Mouse (Mus musculus) hindbrain, embryonic 13.5 days (tissue): ENCODE results near the gene Eif4a1. TPM values are rescaled to one million over a fixed set of nuclear protein-coding genes. Genes with fewer than 3 reads are reported as not detected.
"Not testable (repeated sequence)": the region's sequence is repeated elsewhere in the genome, so short reads cannot be mapped to it uniquely, and the experiment has no call there.

Experiments
- ATAC-seq: fragments of 200-750 bp; cut with Nextera tagmentation; 2 replicates; pipeline ENCODE4 v1.8.0; 2017; ENCODE audit warnings: moderate TSS enrichment; ENCODE audit not compliant: low FRiP score
- H3K27ac ChIP-seq: fragments of 300-500 bp; sonication (generic); 2 replicates; pipeline ENCODE4 v1.5.1; 2015; ENCODE audit warnings: inconsistent platforms, mild to moderate bottlenecking, moderate library complexity
- H3K27me3 ChIP-seq: fragments of 300-500 bp; sonication (generic); 2 replicates; pipeline ENCODE4 v1.6.1; 2015; ENCODE audit warnings: mild to moderate bottlenecking, inconsistent platforms
- H3K36me3 ChIP-seq: fragments of 300-500 bp; sonication (generic); 2 replicates; pipeline ENCODE4 v1.6.1; 2015; ENCODE audit warnings: mild to moderate bottlenecking, inconsistent platforms
- H3K4me1 ChIP-seq: fragments of 300-500 bp; sonication (generic); replicated peaks from 2 replicates; pipeline ENCODE4 v1.6.1; 2015; ENCODE audit warnings: inconsistent platforms
- H3K4me2 ChIP-seq: fragments of 300-500 bp; sonication (generic); 2 replicates; pipeline ENCODE4 v1.6.1; 2015; ENCODE audit warnings: inconsistent platforms, mild to moderate bottlenecking, moderate library complexity
- H3K4me3 ChIP-seq: fragments of 300-500 bp; sonication (generic); 2 replicates; pipeline ENCODE4 v1.5.1; 2015; ENCODE audit warnings: mild to moderate bottlenecking, inconsistent platforms
- H3K9ac ChIP-seq: fragments of 300-500 bp; sonication (generic); 2 replicates; pipeline ENCODE4 v1.6.1; 2015; ENCODE audit warnings: mild to moderate bottlenecking, inconsistent platforms
- H3K9me3 ChIP-seq: fragments of 300-500 bp; sonication (generic); 2 replicates; pipeline ENCODE4 v1.6.1; 2016; ENCODE audit warnings: inconsistent platforms
- WGBS: fragments of 180-500 bp; shearing (Covaris S2); methylation state at CpG from one replicate; pipeline ENCODE4 v1.1.7; 2015; 5-methylcytosine and 5-hydroxymethylcytosine counted together
- polyA plus RNA-seq: library from polyadenylated mRNA; unstranded; fragments of >200 nt; fragmentation: Nextera tagmentation; extraction: Ambion mirVana; gene quantifications from 2 replicates; pipeline ENCODE4 v1.2.1, GENCODE M21; 2015

Gene Eif4a1
- polyA plus RNA-seq, 1 experiment from 2014 or later, result 528 TPM

- Histone ChIP-seq H3K4me1 (peaks cover 21% of the 10 kb centered on the region), H3K27ac (peak overlapping the region; percentile 42; the same call in 1 of the 2 replicates), H3K27me3 (no peaks in the 10 kb centered on the region), H3K36me3 (peaks cover 80% of the 10 kb centered on the region), H3K4me3 (no peak overlapping the region), H3K4me2 (no peak overlapping the region), H3K9me3 (no peaks in the 10 kb centered on the region), H3K9ac (no peak overlapping the region)
- 53% methylated on average over 9 of the region's 9 CpGs for WGBS
- no peak for ATAC-seq
Measured at GRCm38 (mm10) chr11:69654760-69655159, 17.5 kb downstream of the Eif4a1 start.

GRCm38 (mm10) chr11:69653399-69653798 is 18.8 kb downstream of the Eif4a1 start:
- H3K4me3 ChIP-seq, result no peak overlapping the region
- peak overlapping the region; percentile 31 for H3K27ac ChIP-seq
- 78% methylated on average over 5 of the region's 5 CpGs for WGBS
- ATAC-seq, result no peak
- no peak overlapping the region for H3K9ac ChIP-seq
- H3K9me3 ChIP-seq, result no peaks in the 10 kb centered on the region
- H3K4me1 ChIP-seq, result peaks cover 21% of the 10 kb centered on the region
- H3K4me2 ChIP-seq, result no peak overlapping the region
- H3K36me3 ChIP-seq, result peaks cover 83% of the 10 kb centered on the region
- no peaks in the 10 kb centered on the region for H3K27me3 ChIP-seq

GRCm38 (mm10) chr11:69645860-69646259 is 26.4 kb downstream of the Eif4a1 start:
- Histone ChIP-seq H3K4me1 (no peaks in the 10 kb centered on the region), H3K27ac (no peak overlapping the region), H3K27me3 (no peaks in the 10 kb centered on the region), H3K36me3 (peaks cover 99% of the 10 kb centered on the region), H3K4me3 (no peak overlapping the region), H3K9me3 (no peaks in the 10 kb centered on the region), H3K4me2 (no peak overlapping the region), H3K9ac (no peak overlapping the region)
- WGBS, result 97% methylated on average over 5 of the region's 5 CpGs
- no peak for ATAC-seq

GRCm38 (mm10) chr11:69635471-69635870 is 36.8 kb downstream of the Eif4a1 start:
- Histone ChIP-seq H3K4me1 (peaks cover 34% of the 10 kb centered on the region), H3K27me3 (no peaks in the 10 kb centered on the region), H3K27ac (no peak overlapping the region), H3K9me3 (no peaks in the 10 kb centered on the region), H3K4me3 (no peak overlapping the region), H3K9ac (peak overlapping the region; percentile 39; the same call in 1 of the 2 replicates), H3K4me2 (peak overlapping the region; percentile 82), H3K36me3 (peaks cover 22% of the 10 kb centered on the region)
- 94% methylated on average over 3 of the region's 3 CpGs for WGBS
- ATAC-seq, result no peak

DNA sequence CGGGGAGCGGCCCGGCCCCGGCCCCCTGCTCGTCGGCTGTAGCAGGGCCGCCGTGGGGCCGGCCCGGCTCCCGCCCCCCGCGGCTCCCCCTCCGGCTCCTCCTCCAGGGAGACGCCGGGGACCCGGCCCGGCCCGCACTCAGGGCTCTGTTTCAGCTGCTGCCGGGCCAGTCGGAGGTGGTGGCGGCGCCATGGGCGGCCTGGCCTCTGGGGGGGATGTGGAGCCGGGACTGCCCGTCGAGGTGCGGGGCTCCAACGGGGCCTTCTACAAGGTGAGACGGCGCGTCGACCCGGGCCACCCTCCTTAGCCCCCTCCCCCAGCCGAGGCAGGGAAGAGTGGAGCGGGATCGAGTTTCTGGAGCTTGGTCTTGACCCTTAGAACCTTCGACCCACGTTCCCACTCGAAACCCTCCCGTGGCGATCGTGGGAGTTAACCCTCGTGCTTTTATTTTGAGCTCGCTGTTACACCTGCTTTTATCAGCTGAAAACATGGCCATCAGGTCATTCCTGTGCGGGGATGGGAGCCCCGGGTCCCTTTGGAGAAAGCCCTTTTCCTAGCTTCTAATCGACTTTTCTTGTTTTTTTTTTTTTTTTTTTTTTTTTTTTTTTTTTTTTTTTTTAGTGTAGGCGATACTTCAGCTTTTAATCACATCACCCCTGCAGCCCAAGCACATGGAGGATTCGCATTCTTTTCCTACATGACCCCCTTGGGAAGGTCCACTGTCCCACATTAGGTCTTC is 38.9 kb downstream of the Eif4a1 start:
- H3K9ac ChIP-seq, result peak overlapping the region; percentile 97
- peak; percentile 64 for ATAC-seq
- under 1% methylated on average over 41 of the region's 50 CpGs for WGBS
- H3K4me2 ChIP-seq, result peak overlapping the region; percentile 82
- peak overlapping the region; percentile 98 for H3K27ac ChIP-seq
- peaks cover 34% of the 10 kb centered on the region for H3K4me1 ChIP-seq
- no peaks in the 10 kb centered on the region for H3K9me3 ChIP-seq
- H3K36me3 ChIP-seq, result peaks cover 5% of the 10 kb centered on the region; the same call in 1 of the 2 replicates
- H3K27me3 ChIP-seq, result no peaks in the 10 kb centered on the region
- H3K4me3 ChIP-seq, result peak overlapping the region; percentile 87

GRCm38 (mm10) chr11:69632284-69633089 is 39.7 kb downstream of the Eif4a1 start, which contains the start of gene Fxr2:
TSS of gene Fxr2 (plus strand) at chr11:69632990.
- peak within 1 kb of the TSS; percentile 98 for H3K27ac ChIP-seq
- H3K4me1 ChIP-seq, result peaks cover 34% of the 10 kb centered on the region
- H3K36me3 ChIP-seq, result peaks cover 5% of the 10 kb centered on the region; the same call in 1 of the 2 replicates
- no peaks in the 10 kb centered on the region for H3K9me3 ChIP-seq
- H3K9ac ChIP-seq, result peak within 1 kb of the TSS; percentile 97
- H3K27me3 ChIP-seq, result no peaks in the 10 kb centered on the region
- H3K4me3 ChIP-seq, result peak within 1 kb of the TSS; percentile 87
- 0% methylated on average over 48 of the region's 56 CpGs for WGBS
- peak within 1 kb of the TSS; percentile 82 for H3K4me2 ChIP-seq
- peak; percentile 99 for ATAC-seq

DNA sequence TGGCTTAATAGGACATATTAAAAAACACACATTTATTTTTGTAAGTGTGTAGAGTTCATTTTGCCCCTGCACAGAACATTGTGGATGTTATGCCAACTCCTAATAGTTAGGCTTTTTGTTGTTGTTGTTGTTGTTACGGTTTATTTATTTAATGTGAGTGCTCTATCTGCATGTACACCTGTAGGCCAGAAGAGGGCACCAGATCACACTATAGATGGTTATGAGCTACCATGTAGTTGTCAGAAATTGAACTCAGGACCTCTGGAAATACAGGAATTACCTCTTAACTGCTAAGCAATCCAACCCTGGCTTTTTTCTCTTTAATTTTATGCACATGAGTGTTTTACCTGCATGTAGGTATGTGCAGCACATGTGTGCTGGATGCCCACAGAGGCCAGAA is 42.4 kb downstream of the Eif4a1 start:
- H3K27me3 ChIP-seq, result no peaks in the 10 kb centered on the region
- no peak overlapping the region for H3K4me2 ChIP-seq
- H3K4me3 ChIP-seq, result no peak overlapping the region
- peaks cover 16% of the 10 kb centered on the region for H3K4me1 ChIP-seq
- no peaks in the 10 kb centered on the region for H3K36me3 ChIP-seq
- 67% methylated on average over 1 of the region's 1 CpGs for WGBS
- ATAC-seq, result no peak
- no peaks in the 10 kb centered on the region for H3K9me3 ChIP-seq
- no peak overlapping the region for H3K27ac ChIP-seq
- H3K9ac ChIP-seq, result no peak overlapping the region

DNA sequence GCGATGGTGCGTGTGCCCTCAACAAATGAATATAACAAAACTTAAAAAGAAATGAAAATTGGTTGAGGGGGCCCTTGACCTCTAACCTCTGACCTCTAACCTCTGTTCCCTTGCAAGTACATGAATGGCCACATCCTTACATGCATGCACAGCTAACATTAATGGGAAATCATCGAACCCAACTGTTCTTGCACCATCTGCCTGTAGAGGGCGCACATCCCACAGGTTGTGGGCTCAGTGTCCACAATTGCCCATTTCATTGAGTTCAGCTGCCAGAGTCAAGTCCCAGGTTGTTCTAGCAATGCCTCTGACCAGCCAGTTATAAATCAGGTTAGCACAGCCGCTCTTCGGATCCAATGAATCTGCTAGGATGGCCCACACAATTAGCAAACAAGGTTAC is 43.9 kb downstream of the Eif4a1 start:
- WGBS, result 37% methylated on average over 6 of the region's 6 CpGs
- no peak for ATAC-seq
- Histone ChIP-seq H3K4me2 (no peak overlapping the region), H3K4me3 (no peak overlapping the region), H3K9me3 (no peaks in the 10 kb centered on the region), H3K4me1 (peaks cover 4% of the 10 kb centered on the region), H3K9ac (no peak overlapping the region), H3K36me3 (no peaks in the 10 kb centered on the region), H3K27ac (no peak overlapping the region), H3K27me3 (no peaks in the 10 kb centered on the region)

DNA sequence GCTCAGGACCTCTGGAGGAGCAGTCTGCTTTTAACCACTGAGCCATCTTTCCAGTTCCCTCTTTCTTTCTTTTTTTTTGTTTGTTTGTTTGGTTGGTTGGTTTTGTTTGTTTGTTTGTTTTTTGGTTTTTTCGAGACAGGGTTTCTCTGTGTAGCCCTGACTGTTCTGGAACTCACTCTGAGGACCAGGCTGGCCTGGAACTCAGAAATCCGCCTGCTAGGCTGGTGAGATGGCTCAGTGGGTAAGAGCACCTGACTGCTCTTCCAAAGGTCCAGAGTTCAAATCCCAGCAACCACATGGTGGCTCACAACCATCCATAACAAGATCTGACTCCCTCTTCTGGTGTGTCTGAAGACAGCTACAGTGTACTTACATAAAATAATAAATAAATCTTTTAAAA is 47.9 kb downstream of the Eif4a1 start:
- not testable (repeated sequence) for H3K4me3 ChIP-seq, H3K4me2 ChIP-seq, H3K9me3 ChIP-seq, H3K36me3 ChIP-seq, H3K27ac ChIP-seq, H3K9ac ChIP-seq, H3K27me3 ChIP-seq, ATAC-seq
- H3K4me1 ChIP-seq, result peaks cover 15% of the 10 kb centered on the region
- whole genome bisulfite sequencing, result 86% methylated on average over 2 of the region's 2 CpGs

DNA sequence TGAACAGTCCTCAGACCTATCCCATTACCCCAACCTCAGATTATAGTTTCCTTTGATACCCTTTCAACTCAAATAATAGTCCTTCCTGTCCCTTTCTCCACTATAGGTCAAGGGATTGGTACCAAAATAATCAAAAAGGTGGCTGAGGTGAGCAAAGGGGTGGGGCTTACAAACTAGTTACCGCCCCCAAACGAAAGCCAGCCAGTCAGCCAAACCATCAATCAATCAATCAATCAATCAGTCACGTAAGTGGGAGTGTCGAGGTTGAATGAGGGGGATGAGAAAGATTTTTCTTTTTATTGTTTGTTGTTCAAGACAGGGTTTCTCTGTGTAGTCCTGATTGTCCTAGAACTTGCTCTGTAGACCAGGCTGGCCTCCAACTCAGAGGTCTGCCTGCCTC is 49.2 kb downstream of the Eif4a1 start:
- 66% methylated on average over 4 of the region's 4 CpGs for WGBS
- Histone ChIP-seq H3K9ac (peak overlapping the region; percentile 78), H3K27me3 (no peaks in the 10 kb centered on the region), H3K9me3 (no peaks in the 10 kb centered on the region), H3K4me2 (peak overlapping the region; percentile 86), H3K27ac (no peak overlapping the region), H3K36me3 (no peaks in the 10 kb centered on the region), H3K4me1 (peaks cover 15% of the 10 kb centered on the region), H3K4me3 (peak overlapping the region; percentile 55)
- ATAC-seq, result no peak

- peak overlapping the region; percentile 85 for H3K27ac ChIP-seq
- peak overlapping the region; percentile 78 for H3K9ac ChIP-seq
- H3K4me1 ChIP-seq, result peaks cover 15% of the 10 kb centered on the region
- 40% methylated on average over 6 of the region's 6 CpGs for WGBS
- H3K9me3 ChIP-seq, result no peaks in the 10 kb centered on the region
- ATAC-seq, result no peak
- peak overlapping the region; percentile 86 for H3K4me2 ChIP-seq
- H3K27me3 ChIP-seq, result no peaks in the 10 kb centered on the region
- H3K36me3 ChIP-seq, result no peaks in the 10 kb centered on the region
- peak overlapping the region; percentile 55 for H3K4me3 ChIP-seq
Measured at GRCm38 (mm10) chr11:69622406-69622805, 49.8 kb downstream of the Eif4a1 start.

DNA sequence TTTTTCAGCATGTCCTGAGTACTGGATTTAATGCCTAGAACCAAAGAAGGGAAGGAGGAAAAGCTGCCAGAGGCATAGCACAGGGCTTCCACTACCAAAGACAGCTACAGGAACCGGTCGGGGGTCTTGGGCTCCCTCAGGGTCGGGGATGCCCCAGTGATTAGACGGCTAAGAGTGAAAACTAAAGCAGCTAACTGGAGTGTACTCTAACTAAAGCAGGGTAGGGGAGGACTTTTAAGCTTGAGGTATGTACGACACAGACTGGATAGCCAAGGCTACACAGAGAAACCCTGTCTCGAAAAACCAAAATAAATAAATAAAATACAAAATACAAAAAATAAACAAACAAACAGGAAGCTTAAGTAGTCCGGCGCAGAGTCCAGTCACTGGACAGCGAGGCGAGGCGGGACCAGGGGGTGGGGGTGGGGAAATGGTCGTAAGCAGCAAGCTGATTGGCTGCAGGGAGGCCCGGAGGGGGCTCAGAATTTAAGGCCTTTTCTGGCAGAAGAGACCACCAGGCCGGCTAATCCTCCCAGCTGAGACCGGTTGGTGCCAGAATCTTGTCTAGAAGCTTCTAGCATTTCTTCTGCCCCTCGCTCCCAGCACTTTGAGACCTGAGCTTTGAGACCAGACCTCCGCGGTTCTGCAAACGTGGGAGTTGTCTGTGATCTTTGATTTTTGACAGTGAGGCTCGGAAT is 50.5 kb downstream of the Eif4a1 start, which contains the start of gene Sat2:
Gene Sat2, plus strand, starts transcription at position 454 of the 698 bp plus-strand sequence.
- under 1% methylated on average over 20 of the region's 20 CpGs for WGBS
- Histone ChIP-seq H3K27me3 (no peaks in the 10 kb centered on the region), H3K4me2 (peak within 1 kb of the TSS; percentile 86), H3K36me3 (no peaks in the 10 kb centered on the region), H3K9me3 (no peaks in the 10 kb centered on the region), H3K27ac (peak within 1 kb of the TSS; percentile 85), H3K9ac (peak within 1 kb of the TSS; percentile 78), H3K4me3 (peak within 1 kb of the TSS; percentile 55), H3K4me1 (peaks cover 15% of the 10 kb centered on the region)
- ATAC-seq, result peak; percentile 88
